In the genomic region with DNA sequence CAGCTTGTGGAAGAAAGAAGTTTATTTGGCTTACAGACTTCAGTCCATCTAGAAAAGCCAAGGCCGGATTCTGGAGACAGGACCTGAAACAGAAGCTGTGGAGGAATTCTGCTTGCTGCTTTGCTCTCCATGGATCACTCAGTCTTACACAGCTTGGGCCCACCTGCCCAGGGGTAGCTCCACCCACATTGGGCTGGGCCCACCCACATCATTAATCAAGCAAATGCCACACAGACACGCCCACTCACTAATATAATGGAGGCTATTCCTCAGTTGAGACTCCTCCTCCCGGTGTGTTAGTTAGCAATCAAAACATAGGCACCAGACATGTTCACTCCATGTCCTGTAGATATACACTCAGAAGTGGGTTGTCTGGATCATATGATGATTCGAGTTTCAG, we compare ENCODE assay signal across 17 mouse cellular contexts. TPM values are rescaled to one million over a fixed set of nuclear protein-coding genes. Genes with fewer than 3 reads are reported as not detected.
DNase-seq lines count a peak whose midpoint lies in the region; ATAC-seq and TF ChIP-seq lines count a peak whose summit lies in the region.
"Had no signal": no experiment of that assay in that cellular context is flagged by ENCODE, and none has a peak within 500 bp of the region (broad histone marks: within the 10 kb centered on the region; RNA-seq: fewer than 3 reads in every experiment).

No protein-coding gene starts in this region.

- peak; percentile 54; the same call in 1 of the 2 replicates for ATAC-seq in hindbrain, embryonic 13.5 days (ENCODE audit: low FRiP score)
- ATAC-seq in hindbrain, embryonic 14.5 days (ENCODE audit: low FRiP score), result no peak
- ATAC-seq in megakaryocyte progenitor cell, adult 5-6 weeks (replicated peaks; ENCODE audit: poor library complexity), result peak; percentile 49

- no peak overlapping the region for H3K27ac ChIP-seq in hindbrain, embryonic 13.5 days
- H3K27ac ChIP-seq in hindbrain, embryonic 14.5 days, result no peak overlapping the region
- no peak overlapping the region for H3K27ac ChIP-seq in MEL (ENCODE audit: control insufficient read depth, low read depth, low read length)
- H3K27ac ChIP-seq: heart, embryonic 13.5 days; hindbrain, embryonic 15.5 days; layer of hippocampus, adult 2 months; limb, embryonic 12.5 days; lung, embryonic 15.5 days had no signal

- no peaks in the 10 kb centered on the region for H3K79me2 ChIP-seq in MEL (ENCODE audit: control insufficient read depth, insufficient read depth, low read length, poor library complexity)

- H3K4me3 ChIP-seq in hindbrain, embryonic 13.5 days, result no peak overlapping the region
- no peak overlapping the region for H3K4me3 ChIP-seq in hindbrain, embryonic 14.5 days (replicated peaks; ENCODE audit: low read length)
- H3K4me3 ChIP-seq in MEL (ENCODE audit: control insufficient read depth in 1 of 2, insufficient read depth in 1 of 2, low read depth in 2 of 2, low read length in 2 of 2), result no peak overlapping the region
- H3K4me3 ChIP-seq: heart, embryonic 13.5 days; hindbrain, embryonic 15.5 days; layer of hippocampus, adult 2 months; limb, embryonic 12.5 days; lung, embryonic 15.5 days had no signal

- no peak for TF ChIP-seq EP300 in MEL (IDR thresholded peaks at IDR 0.05; ENCODE audit: low read depth in 1 of 2, low read length in 2 of 2)

- no peak for TF ChIP-seq RAD21 in MEL (IDR thresholded peaks at IDR 0.05; ENCODE audit: low read depth, low read length)

- no peaks in the 10 kb centered on the region for H3K27me3 ChIP-seq in hindbrain, embryonic 13.5 days
- no peaks in the 10 kb centered on the region for H3K27me3 ChIP-seq in hindbrain, embryonic 14.5 days (ENCODE audit: control insufficient read depth, insufficient read depth, low read length)
- no peaks in the 10 kb centered on the region for H3K27me3 ChIP-seq in MEL (ENCODE audit: control insufficient read depth in 1 of 2, insufficient read depth in 2 of 2, low read length in 2 of 2)
- H3K27me3 ChIP-seq: heart, embryonic 13.5 days; hindbrain, embryonic 15.5 days; limb, embryonic 12.5 days; lung, embryonic 15.5 days had no signal

- no peaks in the 10 kb centered on the region for H3K4me1 ChIP-seq in hindbrain, embryonic 13.5 days (replicated peaks)
- H3K4me1 ChIP-seq in hindbrain, embryonic 14.5 days (replicated peaks; ENCODE audit: control insufficient read depth, insufficient read depth, low read length), result no peaks in the 10 kb centered on the region
- H3K4me1 ChIP-seq in MEL (ENCODE audit: control insufficient read depth in 1 of 2, insufficient read depth in 2 of 2, low read length in 2 of 2), result no peaks in the 10 kb centered on the region
- H3K4me1 ChIP-seq: heart, embryonic 13.5 days; hindbrain, embryonic 15.5 days; limb, embryonic 12.5 days; lung, embryonic 15.5 days had no signal

- no peak overlapping the region for H3K9ac ChIP-seq in hindbrain, embryonic 13.5 days
- no peak overlapping the region for H3K9ac ChIP-seq in hindbrain, embryonic 14.5 days
- H3K9ac ChIP-seq in MEL (ENCODE audit: control insufficient read depth, low read depth, low read length, poor library complexity, severe bottlenecking), result no peak overlapping the region
- H3K9ac ChIP-seq: heart, embryonic 13.5 days; hindbrain, embryonic 15.5 days; limb, embryonic 12.5 days; lung, embryonic 15.5 days had no signal

- 71% methylated on average over 4 of the region's 4 CpGs for WGBS in hindbrain, embryonic 13.5 days
- 84% methylated on average over 4 of the region's 4 CpGs for WGBS in hindbrain, embryonic 14.5 days

- H3K9me3 ChIP-seq in hindbrain, embryonic 13.5 days, result no peaks in the 10 kb centered on the region
- H3K9me3 ChIP-seq in hindbrain, embryonic 14.5 days (ENCODE audit: control insufficient read depth, low read length), result no peaks in the 10 kb centered on the region
- no peaks in the 10 kb centered on the region for H3K9me3 ChIP-seq in MEL (replicated peaks; ENCODE audit: insufficient read depth, low read length)
- H3K9me3 ChIP-seq: heart, embryonic 13.5 days; hindbrain, embryonic 15.5 days; limb, embryonic 12.5 days; lung, embryonic 15.5 days had no signal

- no peak for DNase-seq in hindbrain, embryonic 14.5 days (ENCODE audit: low spot score)
- DNase-seq in MEL (ENCODE audit: low read depth, low spot score), result peak; percentile 50
- peak; percentile 16 for DNase-seq in c-Kit-positive CD71-positive TER-119-negative erythroid progenitor cells, embryonic 14.5 days (ENCODE audit: low read depth)
- DNase-seq in spleen, adult 18-20 months, result no peak
- DNase-seq in natural killer cell, adult 2 months (ENCODE audit: low spot score in 2 of 2), result no peak
- DNase-seq: adrenal gland, postnatal 14 days; cerebellum, postnatal 14 days; gastrocnemius, postnatal 36 days; kidney, adult 9 months; thymus, adult 2 months had no signal

- H3K36me3 ChIP-seq in hindbrain, embryonic 13.5 days, result peaks cover 22% of the 10 kb centered on the region
- peaks cover 15% of the 10 kb centered on the region; the same call in 1 of the 2 replicates for H3K36me3 ChIP-seq in hindbrain, embryonic 14.5 days (replicated peaks; ENCODE audit: control insufficient read depth, insufficient read depth)
- peaks cover 0 to 20% of the 10 kb centered on the region in 2 experiments; a peak in 2 of 4 replicates for H3K36me3 ChIP-seq in MEL (ENCODE audit: control insufficient read depth in 1 of 2, insufficient read depth in 2 of 2, low read length in 2 of 2)

- no peak for TF ChIP-seq CTCF in MEL (IDR thresholded peaks at IDR 0.05 in 2 of 3, conservative IDR thresholded peaks at IDR 0.05 in 1 of 3; ENCODE audit: control insufficient read depth in 1 of 3, insufficient read depth in 1 of 3, low read depth in 2 of 3, low read length in 3 of 3, poor library complexity in 1 of 3, severe bottlenecking in 1 of 3)

- H3K4me2 ChIP-seq in hindbrain, embryonic 13.5 days, result no peak overlapping the region
- H3K4me2 ChIP-seq in hindbrain, embryonic 14.5 days (replicated peaks), result no peak overlapping the region
- H3K4me2 ChIP-seq: heart, embryonic 13.5 days; hindbrain, embryonic 15.5 days; limb, embryonic 12.5 days; lung, embryonic 15.5 days had no signal

- no peak for TF ChIP-seq POLR2A in MEL (IDR thresholded peaks at IDR 0.05; ENCODE audit: control insufficient read depth in 1 of 2, insufficient read depth in 1 of 2, low read depth in 1 of 2, low read length in 2 of 2, poor library complexity in 1 of 2)

TF ChIP-seq in MEL, 35 proteins besides CTCF, POLR2A, EP300 and RAD21:
- TF ChIP-seq ZC3H11A (IDR thresholded peaks at IDR 0.05; ENCODE audit: low read depth, low read length), result no peak
- TF ChIP-seq RCOR1 (IDR thresholded peaks at IDR 0.05; ENCODE audit: low read depth, low read length), result no peak
- no peak for TF ChIP-seq MAZ (IDR thresholded peaks at IDR 0.05; ENCODE audit: low read depth, low read length)
- TF ChIP-seq NRF1 (IDR thresholded peaks at IDR 0.05; ENCODE audit: insufficient read depth, low read depth, low read length, poor library complexity, severe bottlenecking), result no peak
- no peak for TF ChIP-seq MEF2A (IDR thresholded peaks at IDR 0.05; ENCODE audit: extremely low read depth, insufficient replicate concordance, low read depth, low read length, poor library complexity, severe bottlenecking)
- no peak for TF ChIP-seq TBP (IDR thresholded peaks at IDR 0.05; ENCODE audit: low read depth, low read length)
- TF ChIP-seq SMC3 (IDR thresholded peaks at IDR 0.05; ENCODE audit: low read depth, low read length), result 0 out of 2 replicates have a peak, but pooled peaks have one; percentile 1
- TF ChIP-seq TCF12 (IDR thresholded peaks at IDR 0.05; ENCODE audit: low read depth, low read length), result no peak
- TF ChIP-seq ELF1 (IDR thresholded peaks at IDR 0.05; ENCODE audit: low read depth, low read length), result no peak
- TF ChIP-seq ZKSCAN1 (IDR thresholded peaks at IDR 0.05; ENCODE audit: low read depth, low read length), result no peak
- no peak for TF ChIP-seq MYB (IDR thresholded peaks at IDR 0.05; ENCODE audit: low read depth, low read length)
- TF ChIP-seq SIN3A (IDR thresholded peaks at IDR 0.05; ENCODE audit: low read length), result no peak
- TF ChIP-seq POLR2AphosphoS2 (IDR thresholded peaks at IDR 0.05; ENCODE audit: low read length), result peak; percentile 60; the same call in 1 of the 2 replicates
- no peak for TF ChIP-seq E2F4 (IDR thresholded peaks at IDR 0.05; ENCODE audit: borderline replicate concordance, low read depth, low read length)
TF ChIP-seq in MEL: peak in this region for 2.

RNA-seq across cellular contexts. Expression of a gene that starts 36.6 kb away (rescaled TPM):
- 23.1 and 23.3 TPM in 2 replicates for polyA plus RNA-seq in hindbrain, embryonic 13.5 days (2015; fragmentation: Nextera tagmentation; extraction: Ambion mirVana)
- 24.3 and 25.8 TPM in 2 replicates for polyA plus RNA-seq in hindbrain, embryonic 14.5 days (2014; fragmentation: Nextera tagmentation; extraction: Ambion mirVana)
- 9.4 and 10.1 TPM in 2 replicates for total RNA-seq in MEL (2012; rRNA removed)
- 100 to 1,000 TPM in 1 of 2 experiments, 1 to 10 TPM in 1; 9.8 to 148 TPM for polyA plus RNA-seq in MEL (2012; ENCODE audit: insufficient read depth in 1 of 2, insufficient read length in 2 of 2, low read depth in 1 of 2, low replicate concordance in 2 of 2, missing spikeins in 1 of 2)
- total RNA-seq in megakaryocyte progenitor cell, adult 5-6 weeks (2015), result 27.5 and 28.5 TPM in 2 replicates
- total RNA-seq in megakaryocyte progenitor cell, adult 5-6 weeks (2017), result 36.1 and 44.7 TPM in 2 replicates

Comparison
In these comparisons a context has a peak if more than half of its experiments do, and no peak if none do; other contexts are left out.
1. DNase-seq: peak in MEL (single experiment) and c-Kit-positive CD71-positive TER-119-negative erythroid progenitor cells, embryonic 14.5 days (single experiment); none in hindbrain, embryonic 14.5 days (single experiment), spleen, adult 18-20 months (0 of 2) and natural killer cell, adult 2 months (0 of 2).